Mouse (Mus musculus): Measurements from ENCODE around the gene Fa2h.

Gene Fa2h

GRCm38 (mm10) chr8:111393391-111394363 is at the start of gene Fa2h:
TSS of gene Fa2h (minus strand) at chr8:111393824.
- DNase-seq (ENCODE audit: low read depth in 1 of 2, low spot score in 2 of 2) = no peak

- no peak for DNase-seq (ENCODE audit: low read depth in 1 of 2, low spot score in 2 of 2)
Measured at GRCm38 (mm10) chr8:111439189-111439588, 45.6 kb upstream of the Fa2h start.

GRCm38 (mm10) chr8:111435071-111435828 is 41.6 kb upstream of the Fa2h start:
- no peak for DNase-seq (ENCODE audit: low read depth in 1 of 2, low spot score in 2 of 2)

GRCm38 (mm10) chr8:111424646-111425045 is 31.0 kb upstream of the Fa2h start:
- no peak for DNase-seq (ENCODE audit: low read depth in 1 of 2, low spot score in 2 of 2)

GRCm38 (mm10) chr8:111424181-111424580 is 30.6 kb upstream of the Fa2h start:
- no peak for DNase-seq (ENCODE audit: low read depth in 1 of 2, low spot score in 2 of 2)

GRCm38 (mm10) chr8:111422614-111423013 is 29.0 kb upstream of the Fa2h start:
- no peak for DNase-seq (ENCODE audit: low read depth in 1 of 2, low spot score in 2 of 2)

GRCm38 (mm10) chr8:111419171-111419570 is 25.5 kb upstream of the Fa2h start:
- DNase-seq (ENCODE audit: low read depth in 1 of 2, low spot score in 2 of 2) = no peak

GRCm38 (mm10) chr8:111418601-111419000 is 25.0 kb upstream of the Fa2h start:
- no peak for DNase-seq (ENCODE audit: low read depth in 1 of 2, low spot score in 2 of 2)

- no peak for DNase-seq (ENCODE audit: low read depth in 1 of 2, low spot score in 2 of 2)
Measured at GRCm38 (mm10) chr8:111417222-111417621, 23.6 kb upstream of the Fa2h start.

- DNase-seq (ENCODE audit: low read depth in 1 of 2, low spot score in 2 of 2) = no peak
Measured at GRCm38 (mm10) chr8:111403391-111403790, 9.8 kb upstream of the Fa2h start.

GRCm38 (mm10) chr8:111391268-111391667 is 2.4 kb downstream of the Fa2h start:
- DNase-seq (ENCODE audit: low read depth in 1 of 2, low spot score in 2 of 2) = no peak

- DNase-seq (ENCODE audit: low read depth in 1 of 2, low spot score in 2 of 2) = no peak
Measured at GRCm38 (mm10) chr8:111390837-111391236, 2.8 kb downstream of the Fa2h start.

- DNase-seq (ENCODE audit: low read depth in 1 of 2, low spot score in 2 of 2) = no peak
Measured at GRCm38 (mm10) chr8:111389581-111389980, 4.0 kb downstream of the Fa2h start.

GRCm38 (mm10) chr8:111385915-111386314 is 7.7 kb downstream of the Fa2h start:
- no peak for DNase-seq (ENCODE audit: low read depth in 1 of 2, low spot score in 2 of 2)

GRCm38 (mm10) chr8:111384628-111385027 is 9.0 kb downstream of the Fa2h start:
- DNase-seq (ENCODE audit: low read depth in 1 of 2, low spot score in 2 of 2) = no peak

- DNase-seq (ENCODE audit: low read depth in 1 of 2, low spot score in 2 of 2) = no peak
Measured at GRCm38 (mm10) chr8:111375192-111375591, 18.4 kb downstream of the Fa2h start.

GRCm38 (mm10) chr8:111369711-111370110 is 23.9 kb downstream of the Fa2h start:
- no peak for DNase-seq (ENCODE audit: low read depth in 1 of 2, low spot score in 2 of 2)

GRCm38 (mm10) chr8:111367350-111367749 is 26.3 kb downstream of the Fa2h start:
- DNase-seq (ENCODE audit: low read depth in 1 of 2, low spot score in 2 of 2) = no peak

- no peak for DNase-seq (ENCODE audit: low read depth in 1 of 2, low spot score in 2 of 2)
Measured at GRCm38 (mm10) chr8:111366610-111367234, 26.9 kb downstream of the Fa2h start.

GRCm38 (mm10) chr8:111363489-111363888 is 30.1 kb downstream of the Fa2h start:
- no peak for DNase-seq (ENCODE audit: low read depth in 1 of 2, low spot score in 2 of 2)

GRCm38 (mm10) chr8:111360579-111361209 is 32.9 kb downstream of the Fa2h start:
- no peak for DNase-seq (ENCODE audit: low read depth in 1 of 2, low spot score in 2 of 2)
